Mouse (Mus musculus) natural killer cell, adult 2 months (primary cell): ENCODE results near the gene Alg11.

Experiments
- DNase-seq, 2 experiments: peaks; one replicate each; pipeline ENCODE4 v3.0.0; 2022; ENCODE audit warnings: low spot score in 2 of 2

Alg11 gene

DNA sequence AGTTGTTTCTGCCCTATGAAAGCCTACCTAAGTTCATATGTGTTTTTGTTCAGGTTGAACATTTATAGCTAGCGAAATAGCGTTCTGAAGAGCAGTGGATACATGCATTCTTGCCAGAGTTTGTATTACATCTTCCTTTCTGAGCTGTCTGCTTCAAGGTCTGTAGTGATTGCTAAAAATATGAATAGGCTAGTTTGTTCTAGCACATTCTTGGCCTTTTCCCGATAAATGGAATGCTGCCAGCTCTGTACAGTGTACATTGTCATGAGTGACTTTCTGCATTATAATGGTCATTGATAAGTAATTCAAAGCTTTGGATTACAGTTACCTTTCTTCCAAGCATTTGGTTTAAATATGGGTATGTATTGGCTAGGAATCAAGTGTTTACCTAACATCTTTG lies 605 bp downstream of the Alg11 start:
- DNase-seq, result no peak

DNA sequence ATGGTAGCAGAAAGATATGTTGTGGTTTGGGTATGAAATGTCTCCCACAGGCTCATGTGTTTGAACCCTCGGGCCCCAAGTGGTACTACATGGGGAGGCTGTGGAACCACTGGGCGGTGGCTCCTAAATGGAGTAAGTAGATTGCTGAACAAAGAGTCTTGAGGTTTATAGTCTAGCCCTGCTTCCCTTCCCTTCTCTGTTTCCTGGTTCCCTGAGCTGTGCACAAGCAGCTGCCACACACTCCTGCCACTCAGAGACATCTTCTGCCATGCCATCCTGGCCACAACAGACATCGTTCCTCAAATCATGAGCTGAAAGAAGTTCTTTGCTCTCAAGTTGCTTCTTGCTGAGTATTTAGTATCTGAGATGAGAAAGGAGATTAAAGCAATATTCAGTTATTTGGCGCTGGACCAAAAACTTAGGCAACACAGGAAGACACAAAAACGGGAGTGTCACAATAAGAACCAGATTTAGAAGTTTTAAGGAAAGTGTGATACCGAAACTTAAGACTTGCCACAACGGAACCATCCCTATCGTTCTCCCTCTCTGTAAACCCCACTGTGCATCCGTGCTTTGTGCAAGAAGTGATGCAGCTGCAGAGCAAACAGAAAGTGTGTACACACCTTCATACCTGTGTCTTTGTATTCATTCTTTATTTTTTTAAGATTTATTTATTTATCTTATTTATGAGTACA lies 18.9 kb downstream of the Alg11 start:
- DNase-seq, result no peak

DNA sequence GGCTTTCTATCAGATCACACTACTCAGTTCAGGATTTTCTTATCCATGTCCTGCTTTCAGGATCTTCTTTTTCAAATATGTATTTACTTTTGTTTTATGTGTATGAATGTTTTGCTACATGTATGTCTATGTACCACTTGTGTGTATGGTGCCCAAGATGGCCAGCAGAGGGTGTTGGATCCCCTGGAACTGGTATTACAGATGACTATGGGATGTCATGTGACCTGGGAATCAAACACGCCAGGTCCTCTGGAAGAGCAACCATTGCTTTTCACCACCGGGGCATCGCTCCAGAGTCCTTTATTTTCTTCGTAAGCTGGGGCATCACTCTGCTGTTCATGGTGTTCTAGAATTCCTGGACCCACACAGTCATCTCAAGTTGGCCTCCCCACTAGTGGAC lies 28.7 kb downstream of the Alg11 start:
- DNase-seq, result no peak

DNA sequence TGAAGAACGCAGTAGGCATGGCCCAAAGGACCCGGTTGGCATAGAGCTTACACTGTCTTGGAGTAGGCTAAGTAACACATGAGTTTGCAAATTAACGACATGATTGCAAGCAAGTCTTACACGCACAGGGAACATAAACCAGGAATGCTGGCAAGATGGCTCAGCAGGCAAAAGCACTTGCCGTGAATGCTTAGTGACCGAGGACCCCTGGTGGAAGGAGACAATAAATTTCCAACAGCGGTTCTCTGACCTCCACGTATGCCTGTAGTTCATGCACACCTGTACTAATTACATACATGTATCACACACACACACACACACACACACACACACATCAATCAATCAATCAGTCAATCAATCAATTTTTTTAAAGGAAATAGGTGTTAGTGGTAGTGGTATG lies 31.0 kb downstream of the Alg11 start:
- no peak for DNase-seq

DNA sequence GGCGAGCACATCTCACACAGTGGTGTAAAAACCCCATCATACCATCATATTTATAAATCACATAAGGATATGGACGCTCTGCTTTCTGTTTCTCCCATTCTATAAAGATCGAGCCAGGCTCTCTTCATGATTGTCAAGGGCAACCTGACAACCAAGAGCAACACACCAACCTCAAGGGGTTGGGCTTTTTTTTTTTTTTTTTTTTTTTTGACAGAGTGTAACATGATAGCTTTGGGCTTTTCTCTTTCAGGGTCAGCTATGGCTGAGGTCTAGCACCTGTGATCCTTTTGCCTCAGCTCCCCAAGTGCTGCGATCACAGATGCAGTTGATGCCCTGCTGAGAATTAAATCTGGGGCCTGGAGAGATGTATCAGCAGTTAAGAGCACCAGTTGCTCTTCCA lies 46.5 kb downstream of the Alg11 start:
- no peak for DNase-seq
